Mouse (Mus musculus): ENCODE data around the gene Inmt.
A peak's percentile ranks its signal among the peaks of the same experiment; 100 is the strongest.

Inmt gene

DNA sequence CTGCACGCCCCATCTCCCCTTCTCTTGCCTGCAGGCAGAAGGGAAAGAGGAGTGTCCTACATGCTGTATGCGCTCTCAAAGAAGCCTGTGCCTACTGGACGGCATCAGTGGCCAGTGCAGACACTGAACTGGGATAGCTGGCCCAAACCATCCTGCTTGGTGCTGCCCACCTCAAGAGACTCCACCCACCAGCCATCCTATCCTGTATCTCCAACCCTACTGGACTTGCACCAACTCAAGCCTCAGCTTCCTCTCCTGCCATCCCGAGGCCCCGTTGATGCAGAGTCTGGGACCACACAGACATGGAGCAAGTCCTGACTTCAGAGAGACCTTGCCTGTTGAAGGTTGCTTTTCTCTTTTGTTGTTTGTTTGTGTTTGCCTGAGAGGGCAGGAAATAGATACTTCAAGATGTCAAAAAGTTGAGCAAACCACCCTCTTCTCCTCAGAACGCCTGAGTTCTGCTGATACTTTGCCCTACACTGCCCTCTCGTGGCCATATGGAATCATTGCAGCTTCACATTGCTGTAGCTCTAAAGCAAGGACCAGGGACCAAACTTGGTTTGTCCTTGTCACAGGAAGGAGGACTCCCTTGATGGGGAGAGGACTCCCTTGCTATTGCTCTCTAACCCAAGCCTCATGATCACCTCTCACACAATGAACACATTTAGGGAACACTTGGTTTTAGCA lies 7.9 kb downstream of the Inmt start:
- DNase-seq: peak; percentile 81

DNA sequence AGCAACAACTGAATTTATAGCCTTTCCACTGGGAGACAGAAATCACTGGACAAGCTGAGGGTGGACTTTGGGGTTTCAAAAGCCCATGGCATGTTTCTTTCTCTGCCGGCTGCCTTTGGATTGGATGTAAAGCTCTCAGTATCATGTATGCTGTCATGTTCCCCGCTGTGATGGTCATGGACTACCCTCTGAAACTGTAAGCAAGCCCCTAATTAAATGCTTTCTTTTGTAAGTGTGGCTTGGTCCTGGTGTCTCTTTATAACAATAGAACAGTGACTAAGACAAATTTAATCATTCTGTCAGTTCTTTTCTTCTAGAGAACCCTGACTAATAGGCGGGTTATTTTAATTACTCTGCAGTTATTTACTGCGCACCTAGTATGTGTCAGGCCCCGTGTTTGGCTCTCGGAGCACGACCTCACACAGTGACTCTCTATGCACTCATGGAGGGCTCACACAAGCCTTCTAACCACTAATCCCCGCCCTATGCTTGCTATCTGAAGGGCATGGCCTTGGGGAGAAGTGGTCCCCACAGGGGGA lies 11.7 kb downstream of the Inmt start:
- no peak for DNase-seq

- no peak for DNase-seq
Observed at GRCm38 (mm10) chr6:55161311-55161761, 13.5 kb downstream of the Inmt start.

- no peak for DNase-seq
Observed at GRCm38 (mm10) chr6:55159256-55159655, 15.6 kb downstream of the Inmt start.

DNA sequence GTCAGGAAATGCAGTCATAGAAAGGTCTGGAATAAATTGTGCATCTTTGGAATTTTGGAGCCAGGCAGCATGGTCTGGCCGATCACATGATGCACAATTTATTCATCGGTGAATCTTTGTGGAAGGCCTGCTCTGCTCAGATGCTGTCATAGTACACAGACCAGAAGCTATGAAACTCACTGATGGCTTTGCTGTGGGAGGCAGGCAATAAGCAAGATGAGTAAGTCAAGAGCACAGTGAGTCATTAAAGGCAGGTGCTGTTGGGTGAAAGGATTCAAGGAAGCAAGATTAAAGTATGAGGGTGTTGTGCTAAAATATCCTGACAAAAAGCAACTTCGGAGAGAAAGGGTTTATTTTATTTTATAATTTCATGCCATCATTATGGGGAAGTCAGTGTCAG lies 22.6 kb downstream of the Inmt start:
- no peak for DNase-seq

- DNase-seq: no peak
Observed at GRCm38 (mm10) chr6:55146138-55146537, 28.7 kb downstream of the Inmt start.

- peak; percentile 70 for DNase-seq
Observed at GRCm38 (mm10) chr6:55145285-55145684, 29.6 kb downstream of the Inmt start.

DNA sequence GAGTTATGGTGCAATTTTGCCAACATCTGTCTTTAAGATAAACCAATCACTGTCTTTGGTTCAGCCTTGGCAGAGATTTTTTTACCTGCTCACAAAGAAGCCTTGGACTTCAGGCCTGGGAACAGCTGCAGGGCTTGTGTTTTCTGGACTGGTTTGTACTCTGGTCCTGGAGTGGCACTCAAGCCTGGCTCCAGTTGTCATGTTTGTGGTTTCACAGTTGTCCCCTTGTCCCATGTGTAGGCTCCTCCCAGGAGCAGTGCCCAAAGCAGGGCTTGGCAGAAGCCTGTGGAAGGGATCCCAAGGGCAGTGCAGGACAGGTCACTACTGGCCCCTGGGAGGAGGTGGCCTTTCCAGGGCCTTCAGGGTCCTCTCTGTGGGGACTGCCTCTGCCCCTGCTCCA lies 36.5 kb downstream of the Inmt start:
- DNase-seq: no peak

- no peak for DNase-seq
Observed at GRCm38 (mm10) chr6:55133425-55133824, 41.4 kb downstream of the Inmt start.

- peak; percentile 25 for DNase-seq
Observed at GRCm38 (mm10) chr6:55132794-55133193, 42.0 kb downstream of the Inmt start, which contains the start of gene Crhr2. Gene Crhr2, minus strand, starts transcription at chr6:55133016.

- no peak for DNase-seq
Observed at GRCm38 (mm10) chr6:55131301-55131700, 43.5 kb downstream of the Inmt start.

DNA sequence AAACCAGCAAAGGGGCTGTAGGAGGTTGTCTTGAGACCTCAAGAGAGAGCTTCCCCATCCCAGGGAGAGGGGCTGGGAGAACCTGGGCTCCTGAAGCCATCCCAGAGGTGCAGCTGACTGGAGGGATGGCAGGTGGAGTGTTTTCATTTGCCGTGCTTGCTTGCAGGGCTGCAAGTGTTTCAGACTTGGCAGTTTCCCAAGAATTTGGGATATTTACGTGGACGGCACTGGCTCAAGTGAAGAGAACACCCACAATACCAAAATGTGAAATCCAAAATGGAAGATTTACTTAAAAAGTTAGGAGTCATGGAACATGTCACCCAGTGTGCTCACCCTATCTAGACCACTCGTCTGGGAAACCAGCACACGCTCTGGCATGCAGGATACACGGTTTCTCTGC lies 44.2 kb downstream of the Inmt start:
- no peak for DNase-seq

DNA sequence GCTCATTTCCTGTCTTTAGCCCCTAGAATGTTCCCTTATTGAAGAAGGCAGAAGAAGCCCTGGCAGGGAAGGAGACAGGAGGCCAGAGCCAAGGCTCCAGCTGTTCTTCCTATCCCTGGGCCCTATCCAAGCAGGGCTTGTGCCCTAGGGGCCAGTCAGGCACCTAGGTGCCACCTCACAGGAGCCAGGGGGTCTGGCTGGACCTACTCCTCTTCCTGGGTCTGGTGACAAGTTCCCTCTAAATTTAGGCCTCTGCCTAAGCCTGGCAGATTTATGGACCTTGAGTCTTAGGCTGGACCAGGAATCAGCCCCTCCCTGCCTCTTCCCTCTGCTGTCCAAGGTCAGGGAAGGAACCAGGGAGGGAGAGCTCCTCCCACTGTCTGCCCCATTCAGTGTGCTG lies 46.5 kb downstream of the Inmt start:
- DNase-seq: no peak

GRCm38 (mm10) chr6:55126576-55126975 lies 48.3 kb downstream of the Inmt start:
- DNase-seq: no peak

- no peak for DNase-seq
Observed at GRCm38 (mm10) chr6:55123056-55123455, 51.8 kb downstream of the Inmt start.
